Mouse (Mus musculus) small intestine, adult 2 months (tissue): Measurements from ENCODE around the gene Kmt2d.

ENCODE experiments used
- CTCF ChIP-seq: fragments of 200-500 bp; IDR thresholded peaks from 2 replicates; pipeline ENCODE4 v1.5.1; 2012; ENCODE audit warnings: low read depth, mild to moderate bottlenecking, control low read depth, inconsistent platforms, low read length, moderate library complexity, mixed read lengths; ENCODE audit not compliant: insufficient replicate concordance, insufficient read length; ENCODE audit errors: extremely low read depth
- POLR2A ChIP-seq: fragments of 200-500 bp; IDR thresholded peaks from 2 replicates; pipeline ENCODE4 v1.6.1; 2012; ENCODE audit warnings: low read depth, mild to moderate bottlenecking, control low read depth, inconsistent platforms, low read length, moderate library complexity

DNA sequence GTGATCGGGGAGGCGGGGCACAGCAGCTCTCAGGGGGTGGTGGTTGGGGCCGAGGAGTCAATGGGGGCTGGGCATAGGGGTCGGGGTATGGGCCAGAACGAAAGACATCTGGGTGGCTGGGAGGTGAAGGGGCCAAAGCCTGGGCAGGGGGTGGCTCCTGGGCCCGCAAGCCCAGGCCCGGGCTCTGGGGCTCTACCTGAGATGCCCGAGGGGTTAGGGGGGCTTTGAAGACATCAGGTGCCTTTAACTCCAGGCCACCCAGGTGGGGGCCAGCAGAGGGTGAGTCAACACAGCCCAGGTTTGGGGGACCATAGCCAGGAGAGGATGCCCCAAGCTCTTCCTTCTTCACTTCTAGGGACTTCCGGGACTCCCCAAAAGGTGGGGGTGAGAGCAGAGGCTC, 18.3 kb downstream of the Kmt2d start:
- TF ChIP-seq CTCF (no peak), POLR2A (no peak)
